Mouse (Mus musculus) ES-CJ7 (cell line): ENCODE measurements at regions not wholly inside any gene's neighbourhood (a gene's known extent, or its start where the extent isn't known, plus 50 kb on each side); places are given as distances from the start of the nearest gene placed in this dataset.

ENCODE experiments used
- DNase-seq: peaks from one replicate; pipeline ENCODE4 v3.0.0; 2011; ENCODE audit warnings: low read depth, low spot score

DNA sequence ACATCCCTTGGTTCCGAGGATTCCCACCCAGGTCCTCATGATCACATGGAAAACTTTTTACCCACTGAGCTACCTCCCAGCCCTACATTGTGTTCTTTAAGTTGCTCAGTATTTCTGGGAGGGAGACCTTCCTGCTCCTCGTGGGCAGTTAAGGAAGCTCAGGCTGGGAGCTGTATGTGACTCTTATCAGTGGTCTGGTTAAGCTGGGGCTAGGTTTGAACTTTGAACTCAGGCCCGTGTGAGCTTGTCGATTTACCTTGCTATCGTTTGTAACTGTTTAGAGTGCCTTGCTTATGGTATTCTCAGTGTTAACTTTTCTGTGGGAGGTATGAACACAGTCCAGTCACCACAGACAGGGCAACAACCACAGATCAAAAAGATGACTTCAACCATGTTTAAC is 68.4 kb upstream of the Tpm1 start:
- DNase-seq = no peak

DNA sequence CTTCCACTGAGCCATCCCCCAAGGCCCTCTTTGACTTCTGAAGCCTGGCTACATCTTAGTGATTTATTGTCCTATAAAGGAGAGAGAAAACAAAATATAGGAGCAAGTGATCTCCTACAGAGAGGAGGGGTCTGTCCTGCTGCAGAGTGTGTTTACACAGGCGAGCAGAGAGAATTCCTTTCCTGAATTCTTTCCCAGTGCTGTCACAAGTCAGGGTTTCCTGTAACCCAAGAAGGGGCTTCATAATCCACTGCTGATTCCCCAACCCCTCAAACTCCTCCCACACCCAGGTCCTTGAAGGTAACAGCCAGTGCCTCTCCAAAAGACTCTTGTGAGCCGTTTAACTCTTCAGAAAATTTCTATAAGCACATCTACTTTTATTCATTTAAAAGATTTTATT is 66.8 kb upstream of the Tpm1 start:
- DNase-seq = no peak

GRCm38 (mm10) chr9:67114099-67114498 is 64.9 kb upstream of the Tpm1 start:
- DNase-seq = no peak

DNA sequence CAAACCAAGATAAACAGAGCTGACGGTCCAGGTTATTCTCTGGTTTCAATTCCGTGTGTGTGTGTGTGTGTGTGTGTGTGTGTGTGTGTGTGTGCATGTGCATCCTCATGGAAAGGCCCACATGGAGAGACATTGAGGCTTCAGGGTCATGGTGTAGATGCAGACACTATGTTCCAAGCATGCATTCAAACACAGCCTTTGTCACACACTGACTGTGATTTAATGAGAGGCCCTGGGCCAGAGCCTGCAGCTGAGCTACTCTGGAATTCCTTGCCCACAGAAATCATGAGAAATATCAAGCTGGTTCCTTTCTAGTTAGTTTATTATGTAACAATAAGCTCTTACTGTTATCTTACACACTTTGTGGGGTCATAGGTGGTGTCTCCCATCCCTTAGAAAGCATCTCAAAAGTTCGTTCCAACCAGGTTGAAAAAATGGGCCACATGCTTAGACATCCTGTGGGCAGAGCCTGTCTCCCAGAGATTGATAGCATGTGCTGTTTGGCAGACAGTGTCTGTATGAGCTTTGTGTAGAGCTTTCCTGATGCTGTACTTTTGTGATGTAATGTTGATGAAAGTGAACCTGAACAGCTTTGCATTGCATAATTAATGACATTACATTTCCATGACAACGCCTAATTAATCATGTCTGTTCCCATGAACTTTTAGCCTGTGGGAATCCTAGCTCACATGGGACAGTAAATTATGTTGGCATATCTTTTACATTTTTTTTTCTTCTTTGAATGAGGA is 62.8 kb upstream of the Tpm1 start:
- DNase-seq = no peak

DNA sequence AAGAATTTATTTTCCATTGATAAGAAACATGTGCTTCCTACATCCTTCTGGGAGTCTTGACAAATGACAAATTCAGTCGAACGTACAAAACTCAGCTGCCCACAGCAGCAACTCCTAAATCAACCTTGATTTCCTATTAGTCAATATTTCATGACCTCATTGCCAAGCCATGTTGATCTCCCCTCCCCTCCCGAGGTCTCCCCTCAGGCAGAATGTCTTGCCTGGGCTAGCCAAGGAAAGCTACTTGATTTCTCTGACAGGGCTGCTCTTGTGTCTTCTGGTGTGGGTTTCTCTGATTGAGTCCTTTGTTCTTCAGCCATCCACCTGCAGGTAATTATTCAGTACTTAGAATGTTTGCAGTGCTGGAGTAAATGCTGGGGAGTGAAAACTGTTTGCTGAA is 58.7 kb upstream of the Tpm1 start:
- no peak for DNase-seq

- DNase-seq = no peak
These were observed 56.7 kb upstream of the Tpm1 start for GRCm38 (mm10) chr9:67105867-67106266.

GRCm38 (mm10) chr9:67105216-67105615 is 56.0 kb upstream of the Tpm1 start:
- DNase-seq = no peak

GRCm38 (mm10) chr9:67104616-67105015 is 55.4 kb upstream of the Tpm1 start:
- DNase-seq = no peak

DNA sequence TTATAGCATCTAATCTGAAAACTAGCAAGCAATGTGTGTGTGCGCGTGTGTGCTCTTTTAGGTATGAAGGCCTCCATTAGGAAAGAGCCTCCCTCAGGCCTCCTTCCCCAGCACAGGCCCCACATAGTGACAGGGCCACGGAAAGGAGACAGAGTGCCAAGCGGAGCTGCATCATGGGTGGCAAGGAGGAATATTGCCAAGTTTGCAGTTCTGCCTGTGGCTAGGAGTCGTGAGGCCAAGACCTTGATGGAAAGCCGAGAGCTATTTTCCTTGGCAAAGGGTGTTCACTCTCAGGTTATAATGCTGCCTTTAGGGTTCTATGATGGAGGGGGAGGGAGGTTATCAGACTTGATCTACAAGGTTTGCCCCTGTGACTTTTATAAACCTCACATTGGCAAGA is 53.4 kb upstream of the Tpm1 start:
- no peak for DNase-seq

- DNase-seq = no peak
These were observed 50.3 kb upstream of the Tpm1 start for GRCm38 (mm10) chr9:67099471-67099870.
